Mouse (Mus musculus): ENCODE measurements around the gene Ppfibp1. TPM values are rescaled to one million over a fixed set of nuclear protein-coding genes. Genes with fewer than 3 reads are reported as not detected.
A peak's percentile ranks its signal among the peaks of the same experiment; 100 is the strongest.
"Not testable (repeated sequence)": the region's sequence is repeated elsewhere in the genome, so short reads cannot be mapped to it uniquely, and the experiment has no call there.

Ppfibp1 gene
- 100 to 1,000 TPM in 1 of 2 experiments, 10 to 100 TPM in 1; 97.4 to 115 TPM for total RNA-seq (2021)
- long read RNA-seq, experiment 1, full-length matches to known transcripts, result 3 of 17 reads
- long read RNA-seq, experiment 1, partial matches to known transcripts, result 5 of 17 reads
- long read RNA-seq, experiment 1, other reads (novel, unspliced or antisense), result 9 of 17 reads
- long read RNA-seq, experiment 2, full-length matches to known transcripts, result 3 of 6 reads
- long read RNA-seq, experiment 2, partial matches to known transcripts, result 2 of 6 reads
- long read RNA-seq, experiment 2, other reads (novel, unspliced or antisense), result 1 of 6 reads

DNA sequence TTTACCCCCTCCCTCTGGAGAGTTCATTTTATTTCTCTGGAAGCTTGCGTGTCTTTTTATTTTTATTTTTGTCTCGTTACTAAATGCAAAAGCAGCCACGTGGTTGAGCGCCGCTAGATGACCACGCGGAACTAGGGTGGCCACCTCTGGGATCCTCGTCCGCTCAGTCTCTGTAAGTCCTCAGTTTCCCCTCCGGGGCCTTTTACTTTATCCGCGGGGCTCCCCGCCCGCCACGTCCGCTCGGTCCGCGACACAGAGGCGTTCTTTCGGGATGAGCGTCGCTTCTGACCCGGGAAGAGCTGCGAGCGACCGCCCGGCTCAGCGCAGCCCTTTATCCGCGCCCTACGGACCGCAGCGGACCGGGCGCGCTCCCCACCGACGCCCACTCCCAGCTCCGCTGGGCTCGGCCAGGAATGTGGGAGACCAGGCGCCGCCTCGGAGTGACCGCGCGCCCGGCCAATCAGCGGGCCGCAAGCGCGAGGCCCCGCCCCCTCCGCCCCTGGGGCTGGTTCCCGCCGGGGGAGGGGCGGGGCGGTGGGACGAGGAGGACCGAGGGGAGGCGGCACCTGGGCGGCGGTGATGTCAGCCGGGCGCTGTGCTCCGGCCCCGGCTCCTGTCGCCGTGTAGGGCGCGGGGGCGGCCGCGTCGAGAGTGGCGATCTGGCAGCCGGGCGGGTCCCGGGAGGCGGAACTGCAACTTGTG lies at the start of gene Ppfibp1:
Gene Ppfibp1, plus strand, starts transcription at position 530 of the 702 bp plus-strand sequence.
- DNase-seq, result peak; percentile 97 to 99

DNA sequence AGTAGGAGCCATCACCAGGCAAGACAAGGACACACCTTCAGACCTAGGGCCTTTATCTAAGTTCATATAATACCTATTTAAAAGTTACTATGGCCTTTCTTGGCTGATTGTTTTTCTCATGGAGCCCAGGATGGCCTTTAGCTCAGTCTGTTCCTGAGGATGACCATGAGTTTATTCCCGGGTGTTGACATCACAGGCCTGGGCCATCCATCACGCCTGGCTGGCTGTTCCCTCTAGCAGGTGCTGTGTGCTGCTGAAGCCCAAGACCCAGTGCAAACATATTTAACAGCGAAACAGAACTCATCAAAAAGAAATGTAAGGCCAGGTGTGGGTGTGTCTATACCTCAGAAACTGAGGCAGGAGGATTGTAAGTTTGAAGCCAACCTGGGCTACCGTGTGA lies 49.4 kb upstream of the Ppfibp1 start:
- DNase-seq, result peak; percentile 53 to 55

DNA sequence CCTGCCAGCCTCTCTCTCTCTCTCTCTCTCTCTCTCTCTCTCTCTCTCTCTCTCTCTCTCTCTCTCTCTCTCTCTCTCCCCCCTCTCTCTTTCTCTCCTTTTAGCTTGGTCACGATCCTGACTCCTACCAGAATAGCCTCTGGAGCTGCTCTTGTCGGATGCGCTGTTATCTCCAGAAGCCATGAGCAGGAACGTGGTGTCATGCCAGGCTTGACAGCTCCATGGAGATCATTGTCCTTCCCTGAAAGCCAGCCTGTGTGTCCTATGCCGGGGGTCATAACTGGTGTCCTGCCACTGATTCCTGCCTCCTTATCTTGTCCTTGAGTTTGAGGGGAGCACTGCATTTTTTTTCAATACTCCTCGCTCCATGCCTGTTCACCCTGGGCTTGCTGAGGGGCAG lies 43.4 kb upstream of the Ppfibp1 start:
- no peak for DNase-seq

DNA sequence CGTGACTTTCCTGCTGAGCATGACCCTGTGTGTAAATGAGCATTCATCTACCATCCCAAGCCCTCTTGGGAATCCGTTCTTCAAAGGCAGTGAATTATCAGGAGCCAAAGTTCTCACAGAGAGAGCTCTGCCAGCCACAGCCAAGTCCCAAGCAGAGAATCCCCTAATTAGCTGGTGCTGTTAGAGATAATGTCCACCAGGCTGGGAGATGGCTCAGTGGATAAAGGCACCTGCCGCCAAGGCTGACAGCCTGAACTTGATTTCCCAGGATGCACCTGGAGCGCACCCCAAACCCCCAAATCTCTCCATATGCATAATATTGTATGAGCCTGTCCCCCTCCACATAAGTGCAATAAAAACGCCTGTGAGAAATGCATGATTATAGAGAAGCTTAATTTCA lies 42.9 kb upstream of the Ppfibp1 start:
- DNase-seq, result no peak

DNA sequence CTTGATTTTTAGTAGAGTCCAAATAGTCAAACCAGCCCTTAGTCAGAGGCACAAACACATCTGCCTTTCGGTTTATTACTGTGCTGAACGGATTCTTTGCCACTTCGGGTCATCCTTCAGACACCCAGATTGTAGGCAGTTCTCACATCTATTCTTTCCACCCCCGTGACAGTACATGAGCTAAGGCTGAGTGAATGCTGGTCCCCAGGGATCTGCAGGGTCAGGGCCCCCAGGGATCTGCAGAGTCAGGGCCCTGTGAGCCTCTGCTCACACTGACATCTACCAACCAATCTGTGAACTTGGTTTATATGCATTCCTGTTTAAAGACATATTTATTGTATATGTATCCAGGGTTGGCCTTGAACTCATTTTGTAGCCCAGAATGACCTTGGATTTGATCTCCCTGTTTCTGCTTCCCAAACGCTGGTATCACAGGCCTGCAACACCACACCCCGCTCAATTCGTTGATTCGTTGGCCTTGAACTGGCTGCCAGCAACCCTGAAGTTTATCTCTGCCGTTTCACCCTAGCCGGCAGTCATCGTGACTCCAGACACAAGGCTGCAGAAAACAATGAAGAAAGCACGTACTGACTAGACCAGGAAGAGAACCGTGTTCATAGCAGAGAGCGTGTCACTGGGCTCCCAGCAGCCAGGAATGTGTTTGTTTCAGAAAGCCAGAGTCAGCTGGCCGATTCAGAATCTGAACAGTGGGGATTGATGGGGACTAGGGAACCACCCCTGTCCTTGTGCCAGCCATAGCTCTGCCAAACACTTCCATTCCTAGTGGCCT lies 42.1 kb upstream of the Ppfibp1 start:
- DNase-seq, result peak; percentile 77 to 82

DNA sequence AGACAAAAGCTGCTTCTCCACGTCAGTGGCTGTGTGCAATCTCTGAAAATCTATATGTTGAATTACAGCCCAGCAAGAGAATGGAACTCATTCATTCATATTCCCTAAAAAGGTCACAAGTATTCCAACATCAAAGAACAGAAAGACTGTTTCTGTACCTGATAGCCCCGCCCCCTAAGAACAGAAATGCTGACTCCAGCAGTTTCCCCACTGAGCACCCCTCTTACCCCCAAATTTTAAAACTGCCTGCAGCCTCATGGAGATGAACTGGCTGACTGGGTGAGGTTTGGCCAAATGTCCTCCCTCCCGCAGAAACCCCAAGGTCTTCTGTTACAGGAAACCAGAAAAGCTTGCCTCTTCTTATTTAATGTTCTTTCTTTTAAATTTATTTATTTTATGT lies 40.9 kb upstream of the Ppfibp1 start:
- no peak for DNase-seq

DNA sequence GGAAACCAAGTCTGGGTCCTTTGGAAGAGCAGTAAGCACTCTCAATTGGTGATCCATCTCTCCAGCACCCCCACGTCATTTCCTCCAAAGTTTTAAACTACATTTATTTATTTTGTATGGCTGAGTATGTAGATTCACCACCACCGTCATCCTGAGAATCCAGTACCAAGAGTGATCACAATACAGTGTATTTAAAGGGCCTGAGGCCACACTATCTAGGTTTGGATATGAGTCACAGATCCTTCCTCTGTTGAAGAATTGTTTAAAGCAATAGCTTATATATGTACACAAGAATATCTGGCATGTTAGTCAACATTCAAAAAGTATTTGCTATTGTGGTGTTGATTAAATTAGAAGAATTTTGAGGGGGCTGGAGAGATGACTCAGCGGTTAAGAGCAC lies 40.0 kb upstream of the Ppfibp1 start:
- DNase-seq, result no peak

DNA sequence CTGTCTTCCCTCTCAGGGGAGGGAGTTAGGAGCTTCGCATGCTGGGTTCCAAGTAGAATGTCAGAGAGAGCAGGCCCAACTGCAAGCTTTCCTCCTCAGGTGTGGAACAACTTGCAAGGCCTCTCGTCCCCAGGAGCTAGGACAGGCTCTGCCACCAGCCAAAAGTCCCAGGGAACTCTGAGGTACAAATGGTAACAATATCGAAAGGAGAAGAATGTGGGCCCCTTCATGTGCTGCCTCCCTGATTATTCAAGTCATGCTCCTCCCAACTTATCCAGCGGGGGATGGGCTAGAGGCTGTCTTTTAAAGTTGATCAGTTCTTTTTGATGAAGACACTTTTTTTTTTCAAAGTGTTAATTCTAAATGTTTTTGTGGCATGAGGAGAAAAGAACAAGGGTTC lies 38.2 kb upstream of the Ppfibp1 start, which contains the start of gene Smco2:
Gene Smco2, plus strand, starts transcription at position 55 of the 400 bp plus-strand sequence.
- DNase-seq, result no peak

DNA sequence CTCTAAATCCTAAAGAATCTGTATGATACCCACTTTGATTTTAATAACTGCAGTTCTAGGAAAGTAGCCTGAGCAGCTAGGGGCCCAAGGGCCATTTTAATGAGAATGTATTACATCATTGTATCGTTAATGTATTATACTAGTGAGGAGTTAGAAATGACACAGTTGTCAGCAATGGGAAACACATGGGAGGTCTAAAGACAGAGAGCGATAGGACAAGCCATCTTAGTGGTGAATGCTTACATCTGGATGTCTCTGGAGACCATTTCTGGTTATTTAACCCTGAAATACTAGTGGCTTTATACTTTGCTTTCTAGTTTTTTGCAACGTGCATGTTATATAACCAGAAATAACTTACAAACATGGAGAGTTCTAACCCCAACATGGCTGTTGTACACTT lies 36.4 kb upstream of the Ppfibp1 start:
- DNase-seq, result no peak

DNA sequence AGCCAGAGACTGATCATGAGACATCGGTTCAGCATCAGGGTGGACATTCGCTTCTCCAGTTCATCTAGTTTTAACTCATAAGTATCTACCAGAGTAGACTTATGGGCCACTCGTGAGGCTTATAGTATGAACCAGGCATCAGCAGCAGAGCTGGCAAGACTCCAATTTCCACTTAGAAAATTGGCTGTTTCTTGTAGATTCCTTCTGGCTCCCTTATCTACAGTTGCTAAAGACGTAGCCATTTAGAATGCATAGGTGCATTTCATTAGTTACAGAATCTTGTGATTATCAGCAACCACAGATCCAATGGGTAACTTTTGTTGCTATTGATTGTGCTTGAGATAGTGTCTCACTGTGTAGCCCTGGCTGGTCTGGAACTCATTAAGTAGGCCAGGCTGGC lies 35.5 kb upstream of the Ppfibp1 start:
- DNase-seq, result no peak

DNA sequence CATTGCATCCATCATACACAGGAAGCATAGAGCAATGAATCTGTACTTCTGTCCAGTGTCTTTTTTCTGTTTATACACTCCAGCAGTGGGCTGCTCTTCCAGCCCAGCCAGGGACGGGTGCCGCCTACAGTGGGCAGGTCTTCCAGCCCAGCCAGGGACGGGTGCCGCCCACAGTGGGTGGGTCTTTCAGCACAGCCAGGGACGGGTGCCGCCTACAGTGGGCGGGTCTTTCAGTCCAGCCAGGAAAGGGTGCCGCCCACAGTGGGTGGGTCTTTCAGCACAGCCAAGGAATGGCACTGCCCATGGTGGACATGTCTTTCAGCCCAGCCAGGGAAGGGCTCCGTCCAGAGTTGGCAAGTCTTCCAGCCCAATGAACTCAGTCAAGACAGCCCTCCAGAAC lies 33.1 kb upstream of the Ppfibp1 start:
- DNase-seq, result no peak

DNA sequence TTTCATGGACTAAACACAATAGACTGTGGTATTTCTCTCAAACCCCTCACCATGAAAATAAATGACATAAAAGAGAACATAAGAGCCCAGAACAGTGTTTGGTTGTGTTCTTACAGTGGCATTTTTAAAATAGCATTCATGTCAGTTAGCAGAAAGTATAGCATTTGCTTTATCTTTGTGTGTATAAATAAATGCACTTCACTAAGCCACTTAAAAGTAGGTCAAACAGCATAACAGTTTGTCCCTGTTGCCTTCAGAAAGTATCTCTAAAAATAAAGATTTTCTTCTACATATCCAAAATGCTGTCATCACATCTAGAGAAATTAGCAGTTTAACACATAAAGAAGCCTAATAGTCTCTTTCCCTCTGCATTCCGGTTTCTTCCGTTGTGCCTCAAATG lies 30.9 kb upstream of the Ppfibp1 start:
- DNase-seq, result no peak

DNA sequence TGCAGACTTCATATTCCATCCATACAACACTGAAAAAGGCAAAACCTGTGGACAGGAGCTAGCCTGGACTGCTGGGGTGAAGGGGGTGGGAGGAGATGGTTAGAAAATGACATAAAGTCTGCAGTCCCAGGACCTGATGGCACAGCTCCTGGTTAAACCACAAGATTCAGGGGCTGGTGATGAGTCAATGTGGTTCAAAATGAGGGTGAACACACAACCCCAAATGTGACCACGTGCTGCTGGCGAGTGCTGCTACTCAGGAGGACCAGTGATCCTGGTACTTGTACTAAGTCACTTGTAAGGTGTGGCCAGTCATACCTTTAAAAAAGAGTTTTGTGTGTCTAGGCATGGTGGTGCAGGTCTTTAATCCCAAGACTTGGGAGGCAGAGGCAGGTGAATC lies 25.1 kb upstream of the Ppfibp1 start:
- DNase-seq, result no peak

DNA sequence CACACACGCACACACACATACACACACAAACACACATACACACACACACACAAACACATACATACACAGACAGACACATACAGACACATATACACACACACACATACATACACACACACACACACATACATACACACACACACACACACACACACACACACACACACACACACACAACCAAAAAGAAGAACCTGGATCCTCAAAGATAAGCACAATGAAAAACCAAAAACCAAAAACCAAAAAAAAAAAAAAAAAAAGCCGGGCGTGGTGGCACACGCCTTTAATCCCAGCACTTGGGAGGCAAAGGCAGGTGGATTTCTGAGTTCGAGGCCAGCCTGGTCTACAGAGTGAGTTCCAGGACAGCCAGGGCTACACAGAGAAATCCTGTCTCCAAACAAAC lies 23.9 kb upstream of the Ppfibp1 start:
- DNase-seq, result not testable (repeated sequence)

DNA sequence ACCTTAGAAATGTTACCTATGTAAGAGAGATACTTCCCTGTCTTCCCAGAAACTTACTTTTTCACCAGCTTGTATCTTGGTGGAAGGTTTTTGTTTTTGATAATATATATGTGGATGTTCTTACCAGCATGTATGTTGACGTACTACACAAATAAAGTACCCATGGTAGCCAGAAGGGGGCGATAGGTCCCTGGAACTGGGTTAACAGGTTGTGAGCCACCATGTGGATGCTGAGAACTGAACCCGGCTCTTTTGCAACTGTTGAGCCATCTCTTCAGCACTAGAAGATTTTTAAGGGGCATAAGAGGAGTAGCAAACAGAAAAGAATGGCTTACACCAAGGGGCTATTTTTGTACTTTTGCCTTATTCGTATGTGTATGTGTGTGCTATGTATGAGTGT lies 22.6 kb upstream of the Ppfibp1 start:
- no peak for DNase-seq

DNA sequence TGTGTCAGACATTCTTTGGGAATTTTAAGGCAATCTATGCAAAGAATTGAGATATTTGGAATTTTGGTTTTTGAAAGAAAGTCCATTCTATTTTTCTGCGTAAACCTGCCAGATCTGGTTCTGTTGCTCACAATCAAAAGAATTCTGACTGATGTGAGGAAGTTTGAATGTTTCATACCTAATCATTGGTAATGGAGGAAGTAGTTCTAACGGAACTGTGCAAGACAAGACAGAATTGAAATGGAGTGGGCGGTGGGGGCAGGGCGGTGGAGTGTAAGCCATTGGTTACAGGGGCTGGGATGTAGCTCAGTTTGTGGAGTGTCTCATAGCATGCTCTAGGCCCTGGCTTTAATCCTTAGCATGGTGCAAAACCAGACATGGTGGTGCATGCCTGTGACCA lies 16.3 kb upstream of the Ppfibp1 start:
- DNase-seq, result no peak

DNA sequence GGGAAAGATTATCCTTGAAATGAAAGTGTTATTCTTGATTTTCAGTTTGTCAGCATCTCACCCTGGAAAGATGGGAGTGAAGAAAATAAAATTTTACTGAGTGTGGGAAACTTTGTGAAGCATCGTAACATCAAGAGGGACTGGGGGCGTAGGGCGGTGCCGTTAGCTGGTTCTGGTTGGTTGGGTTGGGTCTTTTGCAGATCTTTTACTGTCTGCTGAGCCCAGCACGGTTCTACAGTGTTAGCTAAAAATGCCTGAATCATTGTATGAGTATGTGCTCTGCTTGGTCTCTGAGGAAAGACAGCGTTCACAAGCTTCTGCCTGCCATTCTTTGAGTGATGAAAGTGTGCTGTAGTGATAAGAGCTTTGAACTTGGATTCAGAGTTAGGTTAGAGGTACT lies 13.9 kb upstream of the Ppfibp1 start:
- no peak for DNase-seq

DNA sequence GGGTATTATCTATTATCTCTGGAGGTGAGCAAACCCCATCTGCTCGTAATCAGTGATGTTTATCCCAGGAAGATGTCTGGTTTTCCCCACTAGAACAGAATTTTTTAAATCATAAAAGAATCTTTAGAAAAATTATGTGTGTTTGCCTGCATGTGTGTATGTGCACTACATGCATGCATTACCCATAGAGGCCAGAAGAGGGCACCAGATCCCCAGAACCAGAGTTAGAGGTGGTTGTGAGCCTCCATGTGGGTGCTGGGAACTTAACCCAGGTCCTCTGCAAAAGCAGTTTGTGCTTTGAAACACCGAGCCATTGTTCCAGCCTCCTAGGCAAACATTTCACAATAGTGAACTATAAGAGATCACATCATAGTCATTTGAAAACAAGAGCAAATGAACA lies 11.5 kb upstream of the Ppfibp1 start:
- DNase-seq, result no peak

DNA sequence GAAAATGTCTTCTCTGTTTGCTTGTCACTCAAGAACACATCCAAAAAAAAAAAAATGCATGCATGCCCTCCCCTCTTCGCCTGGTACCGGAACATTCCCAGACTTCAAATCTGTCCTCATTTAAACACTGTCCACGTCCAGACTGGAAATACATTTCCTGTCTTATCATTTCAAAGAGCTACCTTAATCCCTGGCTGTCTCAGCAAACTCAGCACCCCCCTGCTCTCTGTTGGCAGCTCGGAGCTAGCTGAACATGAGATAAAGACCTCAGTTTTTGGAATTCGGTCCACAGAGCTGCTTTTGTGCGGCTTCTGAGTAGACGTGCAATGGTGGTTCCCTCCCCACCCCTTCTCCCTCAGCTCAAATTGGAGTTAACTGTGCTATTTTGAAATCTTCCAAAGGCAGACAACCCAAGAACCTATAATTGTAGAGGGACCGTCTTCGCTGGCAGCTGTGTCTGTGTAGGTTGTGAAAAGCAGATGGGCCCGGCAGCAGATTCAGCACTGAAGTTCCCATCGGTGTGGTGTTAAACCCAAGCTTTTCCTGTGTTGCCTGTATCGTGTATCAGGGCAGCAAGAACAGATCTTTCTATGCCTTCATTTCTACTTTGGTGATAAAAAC lies 10.8 kb upstream of the Ppfibp1 start:
- DNase-seq, result no peak

DNA sequence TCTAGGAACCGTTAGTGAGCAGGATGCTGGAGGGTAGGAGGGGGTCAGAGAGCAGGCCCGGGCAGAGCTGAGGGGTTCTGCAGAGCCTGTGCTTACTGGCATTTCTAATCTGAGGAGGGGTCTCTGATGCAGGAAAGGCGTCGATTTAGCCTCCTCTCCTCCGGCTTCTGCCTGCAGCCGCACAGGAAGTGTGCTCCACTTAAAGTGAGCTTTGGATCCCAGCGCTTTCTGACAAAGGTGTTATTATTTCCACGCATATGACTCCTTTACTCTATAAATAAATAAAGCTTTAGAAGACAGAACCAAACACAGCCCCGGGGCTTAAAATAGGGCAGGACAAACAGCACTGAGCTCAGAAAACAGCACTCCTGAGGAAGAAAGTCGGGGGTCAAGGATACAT lies 9.4 kb upstream of the Ppfibp1 start:
- no peak for DNase-seq

DNA sequence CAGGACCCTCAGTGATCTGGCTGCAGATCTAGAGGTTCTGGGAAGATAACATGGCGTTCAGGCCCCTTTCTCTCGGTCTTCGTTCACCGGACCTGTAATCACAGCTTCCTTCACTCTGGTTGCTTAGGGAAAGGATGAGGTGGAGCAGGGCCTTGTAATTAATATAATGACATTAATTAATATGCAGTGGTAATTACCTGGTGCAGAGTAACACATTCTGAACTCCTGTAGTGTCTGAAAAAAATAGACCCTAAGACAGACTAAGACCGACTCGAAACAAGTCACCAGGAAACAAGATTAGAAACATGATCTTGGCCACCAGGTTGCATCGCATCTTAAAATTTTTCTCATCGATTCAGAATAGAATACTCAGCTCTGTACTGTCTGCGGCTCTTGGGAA lies 8.4 kb upstream of the Ppfibp1 start:
- DNase-seq, result no peak

DNA sequence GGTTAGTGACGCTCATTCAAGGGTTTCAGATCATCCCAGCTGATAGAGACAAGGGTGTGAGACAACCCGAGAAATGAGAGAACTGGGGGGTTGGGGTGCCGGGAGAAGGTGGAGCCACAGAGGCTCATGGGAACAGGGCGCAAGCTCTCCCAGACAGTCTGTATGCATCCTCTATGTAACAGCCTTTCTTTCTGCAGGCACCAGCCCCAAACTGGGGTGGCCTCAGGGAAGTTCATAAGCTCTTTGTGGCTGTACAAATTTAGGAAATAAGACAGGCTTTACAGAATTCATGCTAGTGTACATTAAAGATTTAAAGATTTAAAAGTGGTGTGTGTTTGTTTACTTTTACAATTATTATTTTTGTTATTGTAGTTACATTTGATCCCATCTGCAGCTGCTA lies 8.0 kb upstream of the Ppfibp1 start:
- DNase-seq, result no peak

All from adrenal gland, postnatal 36 days (tissue).